Mouse (Mus musculus): Measurements from ENCODE around the gene Olfr459.

DNA sequence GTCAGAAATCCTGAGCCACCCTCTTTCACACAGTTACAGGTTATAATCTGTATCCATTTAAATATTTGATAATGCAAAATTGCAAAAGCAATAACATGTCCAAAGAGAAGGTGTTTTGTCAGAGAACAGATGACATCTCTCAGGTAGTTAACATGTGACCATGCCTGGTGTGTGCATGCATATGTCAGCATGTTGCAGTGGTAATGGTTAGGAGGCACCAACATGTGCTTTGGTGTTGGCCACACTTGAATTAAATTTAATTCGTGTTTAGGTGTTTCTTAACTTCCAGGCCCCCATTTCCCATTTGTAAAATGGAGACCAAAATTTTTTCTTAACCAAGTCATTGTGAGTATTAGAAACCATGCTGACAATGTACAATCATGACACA is 12.6 kb downstream of the Olfr459 start:
- no peak for TF ChIP-seq CTCF (conservative IDR thresholded peaks at IDR 0.05 in 1 of 2, IDR thresholded peaks at IDR 0.05 in 1 of 2; ENCODE audit: low read depth in 2 of 2, low read length in 2 of 2)
- no peak for TF ChIP-seq POLR2A (IDR thresholded peaks at IDR 0.05; ENCODE audit: low read depth, low read length)
- no peak for TF ChIP-seq GABPA (IDR thresholded peaks at IDR 0.05; ENCODE audit: insufficient replicate concordance, low read depth, low read length)
- no peak for TF ChIP-seq MXI1 (IDR thresholded peaks at IDR 0.05; ENCODE audit: low read depth, low read length)
- no peak for TF ChIP-seq MAX (IDR thresholded peaks at IDR 0.05; ENCODE audit: low read length)

Data from CH12.LX (cell line).